Mouse (Mus musculus) lung, embryonic 15.5 days (tissue): ENCODE results near the gene Zfp800. TPM values are rescaled to one million over a fixed set of nuclear protein-coding genes. Genes with fewer than 3 reads are reported as not detected.
A peak's percentile ranks its signal among the peaks of the same experiment; 100 is the strongest.

Source experiments
- ATAC-seq: fragments of 200-750 bp; cut with Nextera tagmentation; 2 replicates; pipeline ENCODE4 v1.8.0; 2017; ENCODE audit warnings: moderate number of reproducible peaks, borderline replicate concordance; ENCODE audit not compliant: low FRiP score, low TSS enrichment; ENCODE audit errors: extremely low read depth
- H3K27ac ChIP-seq: fragments of 300-500 bp; sonication (generic); 2 replicates; pipeline ENCODE4 v1.5.1; 2015; ENCODE audit warnings: moderate library complexity, mild to moderate bottlenecking, inconsistent platforms
- H3K27me3 ChIP-seq: fragments of 300-500 bp; sonication (generic); 2 replicates; pipeline ENCODE4 v1.6.1; 2015; ENCODE audit warnings: inconsistent platforms
- H3K36me3 ChIP-seq: fragments of 300-500 bp; sonication (generic); 2 replicates; pipeline ENCODE4 v1.6.1; 2015; ENCODE audit warnings: inconsistent platforms
- H3K4me1 ChIP-seq: fragments of 300-500 bp; sonication (generic); 2 replicates; pipeline ENCODE4 v1.6.1; 2015; ENCODE audit warnings: inconsistent platforms
- H3K4me2 ChIP-seq: fragments of 300-500 bp; sonication (generic); 2 replicates; pipeline ENCODE4 v1.6.1; 2015; ENCODE audit warnings: inconsistent platforms, mild to moderate bottlenecking, moderate library complexity
- H3K4me3 ChIP-seq: fragments of 300-500 bp; sonication (generic); 2 replicates; pipeline ENCODE4 v1.5.1; 2015; ENCODE audit warnings: mild to moderate bottlenecking, inconsistent platforms
- H3K9ac ChIP-seq: fragments of 300-500 bp; sonication (generic); 2 replicates; pipeline ENCODE4 v1.6.1; 2015; ENCODE audit warnings: inconsistent platforms
- H3K9me3 ChIP-seq: fragments of 300-500 bp; sonication (generic); 2 replicates; pipeline ENCODE4 v1.6.1; 2016; ENCODE audit warnings: inconsistent platforms
- WGBS: fragments of 180-500 bp; shearing (Covaris S2); methylation state at CpG from one replicate; pipeline ENCODE4 v1.1.7; 2015; 5-methylcytosine and 5-hydroxymethylcytosine counted together
- polyA plus RNA-seq: library from polyadenylated mRNA; unstranded; fragments of >200 nt; fragmentation: Nextera tagmentation; extraction: Ambion mirVana; gene quantifications from 2 replicates; pipeline ENCODE4 v1.2.1, GENCODE M21; 2015

The Zfp800 gene
- polyA plus RNA-seq, 1 experiment from 2014 or later, result 23.3 TPM

DNA sequence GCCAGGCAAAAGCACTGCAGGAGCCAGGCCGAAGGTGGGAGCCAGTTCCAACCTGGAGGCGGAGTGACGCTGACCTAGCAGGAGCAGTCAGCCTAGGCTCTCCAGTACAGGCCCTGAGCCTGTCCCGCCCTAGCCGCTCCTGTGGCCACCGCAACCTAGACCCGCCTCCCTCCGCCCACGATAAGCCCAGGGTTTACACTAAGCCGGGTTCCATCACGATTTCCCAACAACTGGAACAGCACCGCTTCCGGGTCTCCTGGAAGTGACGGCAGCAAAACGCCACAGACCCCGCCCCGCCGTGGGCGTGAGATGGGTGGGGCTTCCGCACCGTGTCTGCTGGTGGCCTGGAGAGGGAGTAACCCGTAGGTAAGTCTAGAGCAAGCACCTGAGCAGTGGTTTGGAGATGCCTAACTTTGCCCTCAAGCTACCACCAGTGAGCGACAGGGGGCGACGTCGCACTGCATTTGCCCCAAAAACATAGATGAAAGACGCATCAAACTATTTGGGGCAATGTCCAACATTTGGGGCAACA lies 23.7 kb upstream of the Zfp800 start:
- H3K4me1 ChIP-seq, result peaks cover 34% of the 10 kb centered on the region
- ATAC-seq, result peak; percentile 85
- WGBS, result under 1% methylated on average over 27 of the region's 27 CpGs

DNA sequence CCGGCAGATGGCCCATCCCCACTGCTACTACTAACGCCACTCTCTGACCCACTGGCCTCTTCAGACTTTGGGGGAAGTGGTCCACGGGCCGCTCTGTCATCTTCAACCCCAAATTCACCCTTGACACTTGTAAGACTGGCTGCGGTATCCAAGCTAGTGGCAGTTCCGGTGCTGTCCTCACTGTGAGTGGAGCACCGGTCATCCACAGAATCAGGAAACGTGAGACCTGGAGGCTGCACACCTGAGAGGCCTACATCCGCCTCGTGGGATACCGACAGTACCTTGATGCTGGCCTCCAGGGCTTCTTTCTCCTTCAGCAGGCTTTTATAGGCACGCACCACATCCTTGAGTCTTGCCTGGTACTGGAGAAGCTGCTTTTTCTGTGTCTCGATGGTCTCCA lies 23.1 kb upstream of the Zfp800 start:
- Histone ChIP-seq H3K4me2 (peak overlapping the region; percentile 80), H3K9me3 (no peaks in the 10 kb centered on the region), H3K36me3 (peaks cover 30% of the 10 kb centered on the region), H3K27me3 (no peaks in the 10 kb centered on the region), H3K4me1 (peaks cover 34% of the 10 kb centered on the region), H3K9ac (peak overlapping the region; percentile 75), H3K27ac (no peak overlapping the region), H3K4me3 (peak overlapping the region; percentile 82)
- ATAC-seq, result no peak
- WGBS, result 9% methylated on average over 13 of the region's 13 CpGs

More for the DNA sequence above, 23.7 kb upstream of the Zfp800 start:
- Histone ChIP-seq H3K9me3 (no peaks in the 10 kb centered on the region), H3K27ac (peak overlapping the region; percentile 66), H3K4me2 (peak overlapping the region; percentile 80), H3K27me3 (no peaks in the 10 kb centered on the region), H3K9ac (peak overlapping the region; percentile 75), H3K36me3 (peaks cover 28% of the 10 kb centered on the region), H3K4me3 (peak overlapping the region; percentile 82)

DNA sequence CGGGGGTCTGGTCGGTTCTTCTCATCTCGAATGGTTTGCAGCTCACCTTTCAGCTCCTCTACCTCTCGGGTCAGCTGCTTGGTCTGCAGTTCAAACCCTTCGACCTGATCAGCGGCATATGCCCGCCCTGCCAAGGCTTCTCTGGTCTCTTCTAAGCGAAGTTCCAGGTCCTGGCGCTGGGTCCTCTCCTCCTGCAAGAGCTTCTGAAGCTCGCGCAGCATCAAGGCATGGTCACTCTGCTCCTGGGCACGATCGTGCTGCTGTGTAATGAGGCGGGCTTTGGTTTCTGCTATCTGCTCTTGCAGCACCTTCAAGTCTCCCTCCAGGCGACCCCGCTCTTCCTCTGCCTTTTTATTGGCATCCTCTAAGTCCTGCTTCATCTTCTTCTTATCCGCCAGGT lies 22.6 kb upstream of the Zfp800 start:
- no peak for ATAC-seq
- peaks cover 34% of the 10 kb centered on the region for H3K4me1 ChIP-seq

DNA sequence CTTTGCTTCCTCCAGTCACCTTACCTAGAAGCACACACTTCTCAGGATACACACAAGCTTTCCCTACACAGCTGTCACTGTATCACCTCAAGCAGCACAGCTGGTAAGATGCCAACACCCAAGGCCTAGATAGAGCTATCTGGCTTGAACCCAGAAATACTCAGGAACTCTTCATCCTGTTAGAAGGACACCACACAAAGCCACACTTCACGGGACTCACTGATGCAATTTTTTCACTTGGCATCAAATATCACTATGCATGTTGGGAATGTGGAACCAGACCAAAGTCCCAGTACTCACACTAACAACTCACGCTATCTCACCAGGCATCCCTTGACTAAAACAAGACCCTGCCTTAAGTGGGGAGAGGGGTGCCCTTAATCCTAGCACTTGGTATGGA lies 21.9 kb upstream of the Zfp800 start:
- Histone ChIP-seq H3K27ac (no peak overlapping the region), H3K27me3 (no peaks in the 10 kb centered on the region), H3K9me3 (no peaks in the 10 kb centered on the region), H3K4me1 (peaks cover 29% of the 10 kb centered on the region), H3K9ac (no peak overlapping the region), H3K36me3 (peaks cover 30% of the 10 kb centered on the region), H3K4me3 (0 out of 2 replicates have a peak overlapping the region, but pooled peaks have one; percentile 82), H3K4me2 (peak overlapping the region; percentile 80)
- ATAC-seq, result no peak
- WGBS, result 55% methylated on average over 2 of the region's 2 CpGs

More for the DNA sequence above, 22.6 kb upstream of the Zfp800 start:
- Histone ChIP-seq H3K9me3 (no peaks in the 10 kb centered on the region), H3K27ac (no peak overlapping the region), H3K36me3 (peaks cover 28% of the 10 kb centered on the region), H3K27me3 (no peaks in the 10 kb centered on the region), H3K9ac (peak overlapping the region; percentile 75), H3K4me3 (peak overlapping the region; percentile 82), H3K4me2 (peak overlapping the region; percentile 80)
- 80% methylated on average over 17 of the region's 17 CpGs for WGBS

DNA sequence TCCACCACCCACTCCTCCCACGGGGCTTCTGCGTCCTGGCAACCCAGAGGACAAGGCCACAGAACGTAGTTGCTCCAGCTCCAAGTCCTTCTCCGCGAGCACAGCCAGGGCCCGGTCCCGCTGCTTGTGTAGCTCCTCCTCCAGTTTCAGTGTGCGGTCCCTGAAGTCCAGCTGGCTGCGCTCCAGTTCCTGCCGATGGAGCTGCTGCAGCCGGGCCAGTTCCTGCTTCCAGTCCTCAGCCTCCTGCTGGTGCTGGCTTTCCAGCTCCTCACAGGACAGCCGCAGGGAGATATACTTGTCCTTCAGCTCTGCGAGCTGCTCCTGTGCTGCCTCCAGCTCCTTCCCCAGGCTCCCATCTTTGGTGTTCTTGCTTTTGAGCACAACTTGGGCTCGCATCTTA lies 20.6 kb upstream of the Zfp800 start:
- Histone ChIP-seq H3K4me3 (no peak overlapping the region), H3K27me3 (no peaks in the 10 kb centered on the region), H3K4me1 (peaks cover 24% of the 10 kb centered on the region), H3K9me3 (no peaks in the 10 kb centered on the region), H3K4me2 (no peak overlapping the region), H3K27ac (no peak overlapping the region), H3K9ac (no peak overlapping the region), H3K36me3 (peaks cover 31% of the 10 kb centered on the region)
- no peak for ATAC-seq
- 65% methylated on average over 14 of the region's 14 CpGs for WGBS

DNA sequence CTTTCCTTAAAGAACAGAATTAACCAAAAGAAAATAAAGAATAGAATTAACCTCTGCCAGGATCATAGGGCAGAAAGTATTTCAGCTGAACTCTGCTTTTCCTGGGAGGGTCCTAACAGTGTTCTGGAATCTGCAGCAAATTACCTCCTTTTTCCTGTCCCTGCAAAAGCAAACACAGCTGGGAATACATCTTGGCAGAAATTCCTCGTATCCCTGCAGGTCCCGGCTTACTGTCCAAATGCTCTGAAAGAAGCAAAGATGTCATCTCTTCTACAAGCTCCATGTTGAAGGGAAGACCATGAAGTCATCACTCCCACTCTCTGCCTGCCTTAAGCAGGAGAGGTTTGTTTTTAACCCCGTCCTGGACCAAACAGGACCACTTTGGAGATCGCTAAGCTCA lies 19.2 kb upstream of the Zfp800 start:
- H3K27me3 ChIP-seq, result no peaks in the 10 kb centered on the region
- H3K9ac ChIP-seq, result no peak overlapping the region
- peaks cover 18% of the 10 kb centered on the region for H3K4me1 ChIP-seq
- H3K4me3 ChIP-seq, result no peak overlapping the region
- 64% methylated on average over 4 of the region's 4 CpGs for WGBS
- H3K9me3 ChIP-seq, result no peaks in the 10 kb centered on the region
- ATAC-seq, result no peak
- H3K36me3 ChIP-seq, result peaks cover 31% of the 10 kb centered on the region
- H3K4me2 ChIP-seq, result no peak overlapping the region
- no peak overlapping the region for H3K27ac ChIP-seq

DNA sequence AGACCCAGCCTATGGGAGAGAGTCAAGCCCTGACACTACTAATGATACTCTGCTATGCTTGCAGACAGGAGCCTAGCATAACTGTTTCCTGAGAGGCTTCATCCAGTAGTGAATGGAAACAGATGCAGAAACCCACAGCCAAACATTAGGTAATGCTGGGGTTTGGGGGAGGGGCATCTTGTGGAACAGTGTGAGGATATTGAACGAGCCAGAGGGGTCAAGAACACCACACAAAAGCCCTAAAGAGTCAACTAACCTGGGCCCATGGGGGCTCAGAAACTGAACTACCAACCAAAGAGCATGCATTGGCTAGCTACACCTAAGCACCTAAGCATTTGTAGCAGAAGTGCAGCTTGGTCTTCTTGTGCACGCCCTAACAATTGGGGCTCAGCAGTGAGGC lies 13.4 kb upstream of the Zfp800 start:
- Histone ChIP-seq H3K4me2 (no peak overlapping the region), H3K4me3 (no peak overlapping the region), H3K9me3 (no peaks in the 10 kb centered on the region), H3K27ac (no peak overlapping the region), H3K27me3 (no peaks in the 10 kb centered on the region), H3K4me1 (no peaks in the 10 kb centered on the region), H3K9ac (no peak overlapping the region), H3K36me3 (peaks cover 7% of the 10 kb centered on the region)
- WGBS, result 69% methylated on average over 2 of the region's 2 CpGs
- no peak for ATAC-seq

DNA sequence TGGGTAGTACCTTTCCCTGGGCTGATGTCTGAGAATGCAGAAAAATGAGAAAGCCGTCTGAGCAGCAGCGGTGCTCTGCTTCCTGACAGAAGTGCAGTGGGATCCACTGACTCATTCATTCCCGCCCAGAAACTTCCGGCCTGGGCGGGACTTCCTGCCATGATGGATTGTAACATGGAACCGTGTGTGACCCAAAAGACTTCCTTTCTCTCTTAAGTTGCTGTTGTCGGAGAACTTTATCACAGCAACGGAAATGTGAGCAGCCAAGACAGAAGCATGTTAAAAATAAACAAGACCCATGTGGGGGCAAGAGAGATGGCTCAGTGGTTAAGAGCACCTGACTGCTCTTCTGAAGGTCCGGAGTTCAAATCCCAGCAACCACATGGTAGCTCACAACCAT lies 12.2 kb upstream of the Zfp800 start:
- 58% methylated on average over 9 of the region's 9 CpGs for WGBS
- H3K9me3 ChIP-seq, result no peaks in the 10 kb centered on the region
- H3K27me3 ChIP-seq, result no peaks in the 10 kb centered on the region
- no peak overlapping the region for H3K27ac ChIP-seq
- no peak for ATAC-seq
- no peak overlapping the region for H3K4me2 ChIP-seq
- H3K36me3 ChIP-seq, result 0 out of 2 replicates have a peak, but pooled peaks cover 4% of the 10 kb centered on the region
- H3K4me3 ChIP-seq, result no peak overlapping the region
- no peaks in the 10 kb centered on the region for H3K4me1 ChIP-seq
- H3K9ac ChIP-seq, result no peak overlapping the region

DNA sequence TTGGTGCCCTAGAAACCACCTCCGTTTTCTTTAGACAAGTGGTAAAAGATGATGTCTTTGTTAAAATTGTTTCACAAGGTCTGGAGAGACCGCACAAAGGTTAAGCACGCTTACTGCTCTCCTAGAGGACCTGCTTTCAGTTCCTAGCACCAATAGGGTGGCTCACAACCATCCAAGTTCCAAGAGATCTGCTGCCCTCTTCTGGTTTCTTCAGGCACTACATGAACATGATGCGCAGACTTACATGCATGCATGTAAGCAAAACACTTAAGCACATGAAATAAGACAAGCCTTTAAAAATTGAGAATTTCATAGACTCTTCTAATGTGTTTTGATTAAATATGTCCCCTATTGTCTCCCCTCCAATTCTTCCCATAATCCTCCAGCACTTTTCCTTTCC lies 2.0 kb upstream of the Zfp800 start:
- peaks cover 9% of the 10 kb centered on the region for H3K4me1 ChIP-seq
- H3K9ac ChIP-seq, result no peak overlapping the region
- H3K9me3 ChIP-seq, result no peaks in the 10 kb centered on the region
- H3K4me2 ChIP-seq, result no peak overlapping the region
- peaks cover 37% of the 10 kb centered on the region for H3K27me3 ChIP-seq
- no peak overlapping the region for H3K4me3 ChIP-seq
- no peak overlapping the region for H3K27ac ChIP-seq
- H3K36me3 ChIP-seq, result no peaks in the 10 kb centered on the region
- WGBS, result 89% methylated on average over 4 of the region's 4 CpGs
- no peak for ATAC-seq

DNA sequence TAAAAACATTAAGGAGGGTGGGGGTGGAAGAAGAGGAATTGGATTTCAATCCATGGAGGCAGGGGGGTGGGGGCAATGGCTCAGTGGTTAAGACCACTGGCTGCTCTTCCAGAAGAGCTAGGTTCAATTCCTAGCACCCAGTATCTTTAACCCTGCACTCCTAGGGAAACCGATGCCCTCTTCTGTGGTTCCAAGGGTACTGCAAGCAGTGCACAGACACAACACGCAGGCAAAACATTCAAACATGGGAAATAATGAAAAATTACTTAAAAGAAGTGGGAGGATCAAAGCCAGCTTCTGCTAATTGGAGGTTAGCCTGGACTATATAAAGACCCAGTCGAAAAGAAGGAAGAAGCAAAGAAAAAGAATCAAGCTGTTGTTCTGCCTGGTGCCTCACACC lies 921 bp upstream of the Zfp800 start:
- peaks cover 37% of the 10 kb centered on the region for H3K27me3 ChIP-seq
- no peak for ATAC-seq
- no peaks in the 10 kb centered on the region for H3K36me3 ChIP-seq
- peaks cover 9% of the 10 kb centered on the region for H3K4me1 ChIP-seq
- no peak overlapping the region for H3K4me2 ChIP-seq
- no peak overlapping the region for H3K27ac ChIP-seq
- no peaks in the 10 kb centered on the region for H3K9me3 ChIP-seq
- H3K4me3 ChIP-seq, result no peak overlapping the region
- WGBS, result 88% methylated on average over 3 of the region's 3 CpGs
- H3K9ac ChIP-seq, result no peak overlapping the region

DNA sequence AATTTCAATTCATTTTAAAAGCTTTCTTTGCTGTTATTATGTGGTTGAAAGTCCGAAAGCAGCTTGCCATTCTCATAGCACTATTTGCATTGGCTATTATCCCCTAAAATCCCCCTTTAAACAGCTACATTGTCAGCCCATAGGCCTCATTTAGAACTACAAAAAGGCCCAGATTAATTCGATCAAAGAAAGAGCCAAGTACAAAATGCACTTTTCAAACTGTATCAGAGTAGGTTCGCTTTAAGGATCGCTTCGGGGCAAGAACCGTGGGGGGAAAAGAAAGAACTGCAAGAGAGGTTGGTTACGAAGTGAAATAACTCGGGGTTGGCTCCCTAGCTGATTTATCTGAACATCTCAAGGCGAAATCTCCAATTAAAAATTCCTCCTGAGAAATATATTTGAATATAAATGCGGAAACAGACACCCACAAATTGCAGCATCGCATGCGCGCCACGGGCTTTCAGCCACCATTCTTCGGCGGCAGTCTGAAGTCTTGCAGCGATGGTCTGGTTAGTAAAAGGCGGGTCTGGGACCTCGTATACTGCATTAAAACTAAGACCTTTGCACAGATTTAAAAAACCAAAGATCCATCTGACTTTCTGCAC lies 850 bp downstream of the Zfp800 start:
- Histone ChIP-seq H3K4me1 (peaks cover 9% of the 10 kb centered on the region), H3K27ac (no peak overlapping the region), H3K4me3 (peak overlapping the region; percentile 41), H3K27me3 (peaks cover 37% of the 10 kb centered on the region), H3K9me3 (no peaks in the 10 kb centered on the region), H3K36me3 (no peaks in the 10 kb centered on the region), H3K9ac (0 out of 2 replicates have a peak overlapping the region, but pooled peaks have one; percentile 34), H3K4me2 (peak overlapping the region; percentile 79)
- WGBS, result 3% methylated on average over 19 of the region's 19 CpGs
- ATAC-seq, result no peak

DNA sequence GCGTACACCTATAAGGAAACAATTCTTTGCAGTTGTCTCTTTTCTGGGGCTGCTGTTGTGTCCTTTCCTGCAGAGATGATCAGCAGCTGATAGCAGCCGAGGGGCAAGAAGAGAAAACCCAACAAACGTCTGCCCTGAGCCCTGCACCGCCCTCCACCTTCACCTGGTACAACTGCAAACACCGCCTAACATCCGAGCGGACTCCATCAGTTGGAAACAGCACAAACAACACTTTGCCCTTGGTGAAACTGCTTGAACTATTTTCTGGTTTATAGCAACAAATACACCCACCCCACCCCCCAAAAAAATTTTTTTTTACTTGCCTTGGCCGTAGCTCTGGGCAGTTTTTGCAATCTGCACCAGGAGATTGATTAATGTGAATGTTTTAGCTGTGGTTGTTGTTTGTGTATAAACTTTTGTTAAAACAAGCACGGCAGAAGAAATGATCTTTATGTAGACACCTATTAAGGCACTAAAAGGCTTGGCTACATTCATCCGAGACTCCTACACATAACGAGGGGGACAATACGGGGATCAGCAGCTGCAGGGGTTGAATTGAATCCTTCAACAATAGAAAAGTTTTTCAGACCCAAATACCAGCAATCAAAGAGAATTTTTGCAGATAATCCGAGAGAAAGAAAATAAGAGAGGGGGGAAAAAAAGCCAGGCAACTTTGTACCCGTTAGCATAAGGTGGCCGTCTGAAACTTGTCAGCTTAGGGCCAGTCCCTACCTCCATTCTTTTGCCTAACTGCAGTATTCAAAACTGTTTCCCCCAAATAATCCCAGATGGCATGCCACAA lies 1.6 kb downstream of the Zfp800 start:
- peak overlapping the region; percentile 41 for H3K4me3 ChIP-seq
- H3K27me3 ChIP-seq, result peaks cover 37% of the 10 kb centered on the region
- H3K4me1 ChIP-seq, result peaks cover 9% of the 10 kb centered on the region
- WGBS, result 31% methylated on average over 15 of the region's 15 CpGs
- no peak overlapping the region for H3K27ac ChIP-seq
- no peaks in the 10 kb centered on the region for H3K36me3 ChIP-seq
- no peaks in the 10 kb centered on the region for H3K9me3 ChIP-seq
- ATAC-seq, result no peak
- peak overlapping the region; percentile 79 for H3K4me2 ChIP-seq
- no peak overlapping the region for H3K9ac ChIP-seq
